Mouse (Mus musculus) layer of hippocampus, adult 2 months (tissue): ENCODE results near the gene Nat8f2. TPM values are rescaled to one million over a fixed set of nuclear protein-coding genes. Genes with fewer than 3 reads are reported as not detected.
"Not testable (repeated sequence)": the region's sequence is repeated elsewhere in the genome, so short reads cannot be mapped to it uniquely, and the experiment has no call there.

Source experiments
- DNase-seq, 2 experiments: peaks; one replicate each; pipeline ENCODE4 v3.0.0; 2022; ENCODE audit warnings: low spot score in 2 of 2
- H3K27ac ChIP-seq: fragments of 200-600 bp; 2 replicates; pipeline ENCODE4 v1.8.1; 2022
- H3K4me3 ChIP-seq: fragments of 200-600 bp; 2 replicates; pipeline ENCODE4 v1.8.1; 2022; ENCODE audit warnings: mild to moderate bottlenecking
- CTCF ChIP-seq: fragments of 200-600 bp; conservative IDR thresholded peaks from 2 replicates; pipeline ENCODE4 v1.8.1; 2022; ENCODE audit warnings: antibody characterized with exemption, mild to moderate bottlenecking, moderate library complexity
- total RNA-seq, 2 experiments: library from RNA; stranded (reverse); gene quantifications; 2 replicates each; pipeline ENCODE4 v1.2.3; 2021

Nat8f2 gene
- total RNA-seq, 2 experiments from 2014 or later = 2.6 to 3.0 TPM

GRCm38 (mm10) chr6:85853481-85853880 lies 15.5 kb downstream of the Nat8f2 start:
- TF ChIP-seq CTCF = no peak
- peak overlapping the region; percentile 89 for H3K27ac ChIP-seq
- no peak overlapping the region for H3K4me3 ChIP-seq
- DNase-seq = peak in 1 of 2 experiments; percentile 10

- H3K4me3 ChIP-seq = no peak overlapping the region
- H3K27ac ChIP-seq = no peak overlapping the region
- TF ChIP-seq CTCF = no peak
- peak in 1 of 2 experiments; percentile 1 for DNase-seq
Observed at GRCm38 (mm10) chr6:85851062-85851773, 17.7 kb downstream of the Nat8f2 start.

- no peak overlapping the region for H3K4me3 ChIP-seq
- peak overlapping the region; percentile 84 for H3K27ac ChIP-seq
- no peak for TF ChIP-seq CTCF
- no peak for DNase-seq
Observed at GRCm38 (mm10) chr6:85849240-85849639, 19.7 kb downstream of the Nat8f2 start.

- H3K27ac ChIP-seq = peak overlapping the region; percentile 84
- H3K4me3 ChIP-seq = no peak overlapping the region
- DNase-seq = no peak
- no peak for TF ChIP-seq CTCF
Observed at GRCm38 (mm10) chr6:85848140-85848539, 20.8 kb downstream of the Nat8f2 start.

GRCm38 (mm10) chr6:85846921-85847320 lies 22.0 kb downstream of the Nat8f2 start:
- Histone ChIP-seq H3K27ac (peak overlapping the region; percentile 84), H3K4me3 (no peak overlapping the region)
- no peak for TF ChIP-seq CTCF
- DNase-seq = no peak

- peak; percentile 43 for TF ChIP-seq CTCF
- DNase-seq, H3K27ac ChIP-seq, H3K4me3 ChIP-seq: not testable (repeated sequence)
Observed at GRCm38 (mm10) chr6:85843677-85844458, 25.1 kb downstream of the Nat8f2 start.

GRCm38 (mm10) chr6:85839982-85840381 lies 29.0 kb downstream of the Nat8f2 start:
- Histone ChIP-seq H3K4me3 (no peak overlapping the region), H3K27ac (peak overlapping the region; percentile 87)
- peak in 1 of 2 experiments; percentile 71 for DNase-seq
- TF ChIP-seq CTCF = no peak

GRCm38 (mm10) chr6:85838674-85839073 lies 30.3 kb downstream of the Nat8f2 start:
- DNase-seq = no peak
- TF ChIP-seq CTCF = no peak
- H3K27ac ChIP-seq = peak overlapping the region; percentile 77
- no peak overlapping the region for H3K4me3 ChIP-seq

- peak overlapping the region; percentile 20; the same call in 1 of the 2 replicates for H3K4me3 ChIP-seq
- H3K27ac ChIP-seq = peak overlapping the region; percentile 73
- DNase-seq = peak in 1 of 2 experiments; percentile 17
Observed at GRCm38 (mm10) chr6:85837307-85837706, 31.7 kb downstream of the Nat8f2 start.

GRCm38 (mm10) chr6:85836827-85837226 lies 32.1 kb downstream of the Nat8f2 start:
- peak; percentile 67 for TF ChIP-seq CTCF
- Histone ChIP-seq H3K27ac (peak overlapping the region; percentile 73), H3K4me3 (peak overlapping the region; percentile 20; the same call in 1 of the 2 replicates)
- DNase-seq = peak; percentile 34 to 72

- not testable (repeated sequence) for H3K4me3 ChIP-seq, DNase-seq
- H3K27ac ChIP-seq = peak overlapping the region; percentile 72
Observed at GRCm38 (mm10) chr6:85836098-85836497, 32.9 kb downstream of the Nat8f2 start.

- H3K27ac ChIP-seq = peak overlapping the region; percentile 72
- not testable (repeated sequence) for DNase-seq, H3K4me3 ChIP-seq
Observed at GRCm38 (mm10) chr6:85835104-85835503, 33.9 kb downstream of the Nat8f2 start.

- not testable (repeated sequence) for DNase-seq, H3K4me3 ChIP-seq
- H3K27ac ChIP-seq = peak overlapping the region; percentile 68
Observed at GRCm38 (mm10) chr6:85834504-85835100, 34.4 kb downstream of the Nat8f2 start.
